Mouse (Mus musculus) lung, postnatal 4 days (tissue): Measurements from ENCODE around the gene Ctsr.
"Not testable (repeated sequence)": the region's sequence is repeated elsewhere in the genome, so short reads cannot be mapped to it uniquely, and the experiment has no call there.

ENCODE experiments used
- DNase-seq, 2 experiments: peaks; one replicate each; pipeline ENCODE4 v3.0.0; 2021

Ctsr gene

GRCm38 (mm10) chr13:61164156-61164555 lies at the start of gene Ctsr:
Gene Ctsr, minus strand, starts transcription at chr13:61164256.
- DNase-seq = no peak

GRCm38 (mm10) chr13:61203310-61203709 lies 39.3 kb upstream of the Ctsr start, which contains the start of gene Cts6:
Gene Cts6, minus strand, starts transcription at chr13:61203410.
- no peak for DNase-seq

- not testable (repeated sequence) for DNase-seq
These were observed 21.3 kb upstream of the Ctsr start for GRCm38 (mm10) chr13:61185151-61185933.

GRCm38 (mm10) chr13:61164622-61165021 lies 566 bp upstream of the Ctsr start:
- no peak for DNase-seq
